Comparison of ENCODE assay signal across 9 mouse cellular contexts in genomic region chr11:95841498-95841830, GRCm38 (mm10). TPM values are rescaled to one million over a fixed set of nuclear protein-coding genes. Genes with fewer than 3 reads are reported as not detected.
DNase-seq lines count a peak whose midpoint lies in the region; ATAC-seq lines count a peak whose summit lies in the region.
"Had no signal": no experiment of that assay in that cellular context is flagged by ENCODE, and none has a peak within 500 bp of the region (broad histone marks: within the 10 kb centered on the region; RNA-seq: fewer than 3 reads in every experiment).

No protein-coding gene starts in this region.

- no peaks in the 10 kb centered on the region for H3K27me3 ChIP-seq in heart, embryonic 16.5 days (ENCODE audit: control insufficient read depth, insufficient read depth, low read length)
- H3K27me3 ChIP-seq in neural tube, embryonic 12.5 days (replicated peaks), result peaks cover 14% of the 10 kb centered on the region
- H3K27me3 ChIP-seq in intestine, embryonic 16.5 days (replicated peaks; ENCODE audit: control insufficient read depth, insufficient read depth, low read length), result no peaks in the 10 kb centered on the region; the same call in 1 of the 2 replicates
- H3K27me3 ChIP-seq in stomach, embryonic 14.5 days (ENCODE audit: control insufficient read depth, insufficient read depth, low read length), result no peaks in the 10 kb centered on the region

- 47% methylated on average over 10 of the region's 10 CpGs for WGBS in heart, embryonic 16.5 days
- WGBS in neural tube, embryonic 12.5 days, result 61% methylated on average over 10 of the region's 10 CpGs
- WGBS in intestine, embryonic 16.5 days, result 64% methylated on average over 10 of the region's 10 CpGs
- WGBS in stomach, embryonic 14.5 days, result 64% methylated on average over 10 of the region's 10 CpGs

- H3K9me3 ChIP-seq in heart, embryonic 16.5 days (replicated peaks; ENCODE audit: control insufficient read depth, low read length), result no peaks in the 10 kb centered on the region
- H3K9me3 ChIP-seq in neural tube, embryonic 12.5 days, result no peaks in the 10 kb centered on the region
- H3K9me3 ChIP-seq in intestine, embryonic 16.5 days (ENCODE audit: control insufficient read depth, low read length), result no peaks in the 10 kb centered on the region
- H3K9me3 ChIP-seq in stomach, embryonic 14.5 days (ENCODE audit: control insufficient read depth, low read depth, low read length), result no peaks in the 10 kb centered on the region

- peak overlapping the region; percentile 71 for H3K9ac ChIP-seq in heart, embryonic 16.5 days (ENCODE audit: low read length)
- H3K9ac ChIP-seq in neural tube, embryonic 12.5 days, result no peak overlapping the region
- H3K9ac ChIP-seq in intestine, embryonic 16.5 days (ENCODE audit: low read depth, low read length), result peak overlapping the region; percentile 38
- H3K9ac ChIP-seq in stomach, embryonic 14.5 days (replicated peaks; ENCODE audit: low read depth, low read length), result no peak overlapping the region
- H3K9ac ChIP-seq: forebrain, postnatal 0 days had no signal

- H3K4me2 ChIP-seq in heart, embryonic 16.5 days (ENCODE audit: low read depth, low read length), result peak overlapping the region; percentile 46
- H3K4me2 ChIP-seq in neural tube, embryonic 12.5 days (replicated peaks), result peak overlapping the region; percentile 22; the same call in 1 of the 2 replicates
- H3K4me2 ChIP-seq in intestine, embryonic 16.5 days (ENCODE audit: low read depth, low read length), result peak overlapping the region; percentile 17; the same call in 1 of the 2 replicates
- H3K4me2 ChIP-seq in stomach, embryonic 14.5 days (replicated peaks; ENCODE audit: low read depth, low read length), result peak overlapping the region; percentile 18; the same call in 1 of the 2 replicates

- peaks cover 19% of the 10 kb centered on the region for H3K4me1 ChIP-seq in heart, embryonic 16.5 days (ENCODE audit: control insufficient read depth, insufficient read depth, low read length)
- H3K4me1 ChIP-seq in neural tube, embryonic 12.5 days, result no peaks in the 10 kb centered on the region
- peaks cover 16% of the 10 kb centered on the region for H3K4me1 ChIP-seq in intestine, embryonic 16.5 days (ENCODE audit: control insufficient read depth, insufficient read depth, low read length)
- H3K4me1 ChIP-seq in stomach, embryonic 14.5 days (ENCODE audit: control insufficient read depth, insufficient read depth, low read length), result peaks cover 14% of the 10 kb centered on the region; the same call in 1 of the 2 replicates

- no peak for DNase-seq in heart, adult 18-20 months
- DNase-seq in neural tube, embryonic 10.5 days (ENCODE audit: extremely low spot score, low spot score), result no peak
- no peak for DNase-seq in retina, postnatal 1 day
- no peak for DNase-seq in right cerebral cortex, postnatal 25 days
- DNase-seq: forebrain, postnatal 0 days had no signal

- H3K36me3 ChIP-seq in heart, embryonic 16.5 days (ENCODE audit: control insufficient read depth, insufficient read depth), result no peaks in the 10 kb centered on the region
- no peaks in the 10 kb centered on the region for H3K36me3 ChIP-seq in neural tube, embryonic 12.5 days
- no peaks in the 10 kb centered on the region for H3K36me3 ChIP-seq in intestine, embryonic 16.5 days (ENCODE audit: control insufficient read depth, insufficient read depth, low read length)
- H3K36me3 ChIP-seq in stomach, embryonic 14.5 days (ENCODE audit: control insufficient read depth, insufficient read depth, low read length), result no peaks in the 10 kb centered on the region

- ATAC-seq in heart, embryonic 16.5 days (replicated peaks; ENCODE audit: extremely low read depth, insufficient read depth, low FRiP score), result no peak
- ATAC-seq in neural tube, embryonic 12.5 days (ENCODE audit: low FRiP score, low read depth), result no peak
- ATAC-seq in intestine, embryonic 16.5 days, result no peak
- ATAC-seq in stomach, embryonic 14.5 days (ENCODE audit: insufficient number of reproducible peaks, insufficient read depth, low FRiP score, low read depth), result no peak
- ATAC-seq: forebrain, postnatal 0 days had no signal

- H3K4me3 ChIP-seq in heart, embryonic 16.5 days (ENCODE audit: low read length), result peak overlapping the region; percentile 58
- H3K4me3 ChIP-seq in neural tube, embryonic 12.5 days, result no peak overlapping the region
- H3K4me3 ChIP-seq in intestine, embryonic 16.5 days (ENCODE audit: low read length), result peak overlapping the region; percentile 33
- H3K4me3 ChIP-seq in stomach, embryonic 14.5 days (ENCODE audit: low read depth, low read length), result peak overlapping the region; percentile 6; the same call in 1 of the 2 replicates

- peak overlapping the region; percentile 76 for H3K27ac ChIP-seq in heart, embryonic 16.5 days (ENCODE audit: low read length)
- H3K27ac ChIP-seq in neural tube, embryonic 12.5 days, result no peak overlapping the region
- peak overlapping the region; percentile 57; the same call in 1 of the 2 replicates for H3K27ac ChIP-seq in intestine, embryonic 16.5 days (ENCODE audit: low read length)
- H3K27ac ChIP-seq in stomach, embryonic 14.5 days (ENCODE audit: low read length), result peak overlapping the region; percentile 39; the same call in 1 of the 2 replicates

RNA-seq across cellular contexts. Expression of gene Abi3, which starts 0.8 kb away (rescaled TPM):
- polyA plus RNA-seq in heart, embryonic 16.5 days (2015; fragmentation: Nextera tagmentation; extraction: Ambion mirVana), result 19.6 and 28.0 TPM in 2 replicates
- total RNA-seq in heart, adult 18-20 months (2021), result 1 to 10 TPM; 9.2 to 9.9 TPM
- 3.1 and 4.7 TPM in 2 replicates for polyA plus RNA-seq in neural tube, embryonic 12.5 days (2016; fragmentation: Nextera tagmentation; extraction: Ambion mirVana)
- 8.7 and 10.3 TPM in 2 replicates for polyA plus RNA-seq in intestine, embryonic 16.5 days (2015; fragmentation: Nextera tagmentation; extraction: Ambion mirVana)
- polyA plus RNA-seq in stomach, embryonic 14.5 days (2014; fragmentation: Nextera tagmentation; extraction: Ambion mirVana), result 2.9 and 3.7 TPM in 2 replicates

RNA-seq across cellular contexts. Expression of gene Gngt2, which starts 4.4 kb away (rescaled TPM):
- polyA plus RNA-seq in heart, embryonic 16.5 days (2015; fragmentation: Nextera tagmentation; extraction: Ambion mirVana), result 30.3 and 34.7 TPM in 2 replicates
- 10 to 100 TPM; 19.2 to 22.1 TPM for total RNA-seq in heart, adult 18-20 months (2021)
- 4.9 and 5.3 TPM in 2 replicates for polyA plus RNA-seq in neural tube, embryonic 12.5 days (2016; fragmentation: Nextera tagmentation; extraction: Ambion mirVana)
- 17.3 and 17.4 TPM in 2 replicates for polyA plus RNA-seq in intestine, embryonic 16.5 days (2015; fragmentation: Nextera tagmentation; extraction: Ambion mirVana)
- polyA plus RNA-seq in stomach, embryonic 14.5 days (2014; fragmentation: Nextera tagmentation; extraction: Ambion mirVana), result 13.7 and 15.1 TPM in 2 replicates

RNA-seq across cellular contexts. Expression of gene Phospho1, which starts 17.2 kb away (rescaled TPM):
- 3.2 and 3.3 TPM in 2 replicates for polyA plus RNA-seq in heart, embryonic 16.5 days (2015; fragmentation: Nextera tagmentation; extraction: Ambion mirVana)
- 100 to 1,000 TPM; 165 to 174 TPM for total RNA-seq in heart, adult 18-20 months (2021)
- polyA plus RNA-seq in neural tube, embryonic 12.5 days (2016; fragmentation: Nextera tagmentation; extraction: Ambion mirVana), result not detected in 2 replicates
- polyA plus RNA-seq in intestine, embryonic 16.5 days (2015; fragmentation: Nextera tagmentation; extraction: Ambion mirVana), result 0.43 and 0.51 TPM in 2 replicates
- not detected in 2 replicates for polyA plus RNA-seq in stomach, embryonic 14.5 days (2014; fragmentation: Nextera tagmentation; extraction: Ambion mirVana)
- polyA plus RNA-seq: forebrain, postnatal 0 days had no signal

Comparison
In these comparisons a context has a peak if more than half of its experiments do, and no peak if none do; other contexts are left out.
1. H3K9ac ChIP-seq: peak in heart, embryonic 16.5 days (single experiment) and intestine, embryonic 16.5 days (single experiment); none in neural tube, embryonic 12.5 days (single experiment) and stomach, embryonic 14.5 days (single experiment).
2. Peak in every context shown above with its lines, with median percentiles within 50 percentile points of each other: H3K4me2 ChIP-seq.